24 mouse cellular contexts compared by ENCODE assay signal in the genomic region with DNA sequence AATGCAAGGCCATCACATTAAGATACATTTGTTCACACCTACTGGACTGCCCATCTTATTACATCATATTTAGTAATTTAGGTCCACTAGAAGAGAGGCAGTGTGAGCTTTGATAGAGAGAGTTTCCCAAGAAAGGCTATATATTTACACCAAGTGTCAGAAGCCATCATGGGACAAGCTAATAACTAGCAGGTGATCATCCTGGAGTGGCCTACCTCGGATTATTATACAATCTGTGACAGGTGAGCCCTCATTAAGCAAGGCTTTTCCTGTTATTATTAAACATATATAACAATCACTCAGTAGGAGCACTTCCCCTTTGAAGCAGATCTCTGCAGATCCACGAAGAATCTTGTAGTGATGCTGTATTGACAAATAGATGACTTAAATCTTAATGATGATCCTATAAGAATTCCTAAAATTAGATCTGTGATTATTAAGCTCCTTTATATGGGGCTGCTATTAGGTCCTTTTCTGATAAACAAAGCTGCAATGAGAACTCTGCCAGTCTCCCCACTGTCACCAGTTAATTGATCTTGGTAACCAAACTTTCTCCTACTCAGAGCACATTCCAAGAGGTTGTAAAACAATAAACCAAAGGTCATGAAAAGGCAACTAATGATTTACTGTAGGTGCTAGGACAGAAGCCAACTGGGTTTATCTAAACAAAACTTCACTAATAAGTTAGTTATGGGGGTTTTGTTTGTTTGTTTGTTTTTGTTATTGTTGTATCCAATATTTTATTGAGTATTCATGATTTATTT.
"Had no signal": no experiment of that assay in that cellular context is flagged by ENCODE, and none has a peak within 500 bp of the region (broad histone marks: within the 10 kb centered on the region; RNA-seq: fewer than 3 reads in every experiment).

No protein-coding gene starts in this region.

- H3K4me1 ChIP-seq: lung, embryonic 15.5 days; megakaryocyte, embryonic 14.5 days; midbrain, embryonic 13.5 days; neural tube, embryonic 13.5 days; neural tube, embryonic 15.5 days; stomach, embryonic 15.5 days had no signal

- H3K4me3 ChIP-seq: lung, embryonic 15.5 days; megakaryocyte, embryonic 14.5 days; midbrain, embryonic 13.5 days; myocyte; neural tube, embryonic 13.5 days; neural tube, embryonic 15.5 days; stomach, embryonic 15.5 days had no signal

- H3K9ac ChIP-seq: liver, postnatal 0 days; lung, embryonic 15.5 days; midbrain, embryonic 13.5 days; neural tube, embryonic 13.5 days; neural tube, embryonic 15.5 days; stomach, embryonic 15.5 days had no signal

- ATAC-seq: liver, postnatal 0 days; lung, postnatal 0 days; midbrain, embryonic 13.5 days; midbrain, embryonic 16.5 days had no signal

- H3K27ac ChIP-seq: lung, embryonic 15.5 days; macrophage; midbrain, embryonic 13.5 days; neural tube, embryonic 13.5 days; neural tube, embryonic 15.5 days; stomach, embryonic 15.5 days; stomach, postnatal 0 days had no signal

- H3K27me3 ChIP-seq: lung, embryonic 15.5 days; megakaryocyte, embryonic 14.5 days; midbrain, embryonic 13.5 days; neural tube, embryonic 13.5 days; neural tube, embryonic 15.5 days; stomach, embryonic 15.5 days had no signal

- H3K36me3 ChIP-seq: lung, embryonic 15.5 days; midbrain, embryonic 13.5 days; neural tube, embryonic 13.5 days; neural tube, embryonic 15.5 days; stomach, embryonic 15.5 days had no signal

- H3K9me3 ChIP-seq: lung, embryonic 15.5 days; megakaryocyte, embryonic 14.5 days; midbrain, embryonic 13.5 days; neural tube, embryonic 13.5 days; neural tube, embryonic 15.5 days; stomach, embryonic 15.5 days had no signal

- DNase-seq: liver, postnatal 0 days; lung, adult 2 months; lung, postnatal 14 days; lung, postnatal 36 days; retina, postnatal 1 day; right cerebral cortex, adult 18-20 months; right cerebral cortex, postnatal 25 days; right cerebral cortex, postnatal 4 days; spleen, adult 18-20 months; thymus, adult 2 months; thymus, postnatal 25 days; thymus, postnatal 4 days had no signal

- H3K4me2 ChIP-seq: lung, embryonic 15.5 days; midbrain, embryonic 11.5 days; midbrain, embryonic 13.5 days; neural tube, embryonic 13.5 days; neural tube, embryonic 15.5 days; stomach, embryonic 15.5 days had no signal
